Mouse (Mus musculus) cerebellum, postnatal 10 days (tissue): Measurements from ENCODE around the gene Atpif1.
"Not testable (repeated sequence)": the region's sequence is repeated elsewhere in the genome, so short reads cannot be mapped to it uniquely, and the experiment has no call there.

Experiments used
- DNase-seq, 2 experiments: peaks; one replicate each; pipeline ENCODE4 v3.0.0; 2021; ENCODE audit warnings: mixed read lengths in 2 of 2

Gene Atpif1

GRCm38 (mm10) chr4:132532981-132533916 is at the start of gene Atpif1:
Gene Atpif1, minus strand, starts transcription at chr4:132533659.
- DNase-seq = peak; percentile 97

DNA sequence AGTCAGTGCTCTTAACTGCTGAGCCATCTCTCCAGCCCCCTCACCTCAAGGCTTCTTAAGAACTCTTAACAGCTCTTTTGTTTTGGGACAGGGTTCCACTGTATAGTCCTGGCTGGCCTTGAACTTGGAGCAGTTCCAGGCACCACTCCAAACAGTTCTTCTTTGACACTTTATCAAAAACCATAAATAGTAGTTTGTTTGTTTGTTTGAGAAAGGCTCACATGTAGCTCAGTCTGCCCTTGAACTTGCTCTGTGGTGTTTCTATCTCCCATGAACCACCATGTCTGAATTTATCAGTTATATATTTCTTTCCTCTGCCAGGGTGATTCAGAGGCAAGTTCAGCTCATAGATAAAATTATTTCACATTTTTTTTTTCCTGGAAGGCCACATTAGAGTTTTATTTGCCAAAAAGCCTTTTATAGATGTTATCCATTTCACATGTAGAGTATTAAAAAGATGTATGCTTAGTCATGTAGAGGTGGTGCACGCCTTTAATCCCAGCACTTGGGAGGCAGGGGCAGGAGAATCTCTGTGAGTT is 41.4 kb upstream of the Atpif1 start:
- DNase-seq = no peak

GRCm38 (mm10) chr4:132573327-132573726 is 39.9 kb upstream of the Atpif1 start:
- DNase-seq = no peak

DNA sequence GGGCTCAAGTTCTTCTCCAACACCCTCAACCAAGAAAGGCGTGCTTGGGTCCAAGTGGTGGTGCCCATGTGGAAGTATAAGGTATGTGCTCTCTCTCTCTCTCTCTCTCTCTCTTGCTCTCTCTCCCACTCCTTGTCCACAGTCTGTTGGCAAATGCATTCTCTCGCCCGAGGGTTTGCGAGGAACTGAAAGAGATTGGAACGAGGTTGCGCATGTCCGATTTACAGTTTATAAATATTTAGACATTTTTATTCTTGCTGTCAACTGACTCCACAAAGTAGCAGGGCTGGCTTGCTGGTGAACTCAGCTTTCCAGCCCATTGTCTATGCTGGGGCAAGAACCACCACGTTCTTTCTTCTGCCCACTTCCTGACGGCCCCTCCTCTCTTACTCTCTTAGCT is 37.7 kb upstream of the Atpif1 start:
- no peak for DNase-seq

DNA sequence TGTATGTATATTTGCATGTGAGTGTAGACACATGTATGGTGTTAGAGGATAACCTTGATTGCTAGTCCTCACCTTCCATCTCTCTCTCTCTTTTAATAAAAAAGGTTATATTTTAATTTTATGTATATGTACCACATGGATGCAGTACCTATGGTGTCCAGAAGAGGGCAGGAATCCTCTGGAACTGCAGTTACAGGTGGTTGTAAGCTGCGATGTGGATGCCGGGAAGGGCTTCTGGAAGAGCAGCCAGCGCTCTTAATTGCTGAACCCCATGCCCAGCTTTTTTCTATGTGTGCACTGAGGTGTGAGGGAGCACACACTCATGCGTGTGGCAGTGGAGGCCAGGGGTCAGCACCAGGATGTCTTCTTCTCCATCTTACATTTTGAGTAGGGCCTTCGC is 35.7 kb upstream of the Atpif1 start:
- peak; percentile 28 to 64 for DNase-seq

- peak; percentile 81 to 86 for DNase-seq
Measured at GRCm38 (mm10) chr4:132567361-132567779, 33.9 kb upstream of the Atpif1 start.

DNA sequence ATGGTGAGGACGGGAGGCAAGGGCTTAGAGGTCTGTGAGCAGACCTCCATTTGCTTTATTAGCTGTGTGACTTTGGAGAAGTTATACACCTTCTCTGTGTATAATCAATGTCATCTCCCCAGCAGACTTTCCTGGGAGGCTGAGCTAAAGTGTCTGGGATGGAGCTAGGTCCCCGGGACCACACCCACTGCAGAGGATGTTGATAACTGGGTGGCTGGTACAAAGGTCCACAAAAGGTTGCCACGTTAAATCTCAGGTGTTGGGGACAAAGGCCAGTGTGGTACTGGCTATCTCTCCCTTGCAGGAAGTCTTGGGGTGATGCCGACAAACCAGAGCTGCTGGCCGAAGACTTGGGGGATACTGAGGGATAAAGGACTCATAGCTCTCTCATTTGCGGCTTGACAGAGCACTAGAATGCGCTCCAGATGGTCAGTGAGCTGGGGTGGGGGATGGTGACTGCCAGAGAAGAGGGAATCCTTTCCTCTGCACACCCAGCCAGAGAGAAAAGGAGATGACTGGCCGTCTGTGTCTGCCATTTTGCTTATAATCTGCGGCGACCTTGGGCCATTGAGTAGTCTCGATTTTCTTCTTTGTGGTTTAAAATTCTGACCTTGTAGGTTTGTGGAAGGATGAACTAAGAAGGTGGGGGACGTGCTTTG is 31.8 kb upstream of the Atpif1 start:
- DNase-seq = peak; percentile 82 to 85

GRCm38 (mm10) chr4:132563965-132564364 is 30.5 kb upstream of the Atpif1 start, which contains the start of gene Ptafr:
Gene Ptafr, plus strand, starts transcription at chr4:132564067.
- peak; percentile 22 to 34 for DNase-seq

- DNase-seq = no peak
Measured at GRCm38 (mm10) chr4:132563261-132563660, 29.8 kb upstream of the Atpif1 start.

DNA sequence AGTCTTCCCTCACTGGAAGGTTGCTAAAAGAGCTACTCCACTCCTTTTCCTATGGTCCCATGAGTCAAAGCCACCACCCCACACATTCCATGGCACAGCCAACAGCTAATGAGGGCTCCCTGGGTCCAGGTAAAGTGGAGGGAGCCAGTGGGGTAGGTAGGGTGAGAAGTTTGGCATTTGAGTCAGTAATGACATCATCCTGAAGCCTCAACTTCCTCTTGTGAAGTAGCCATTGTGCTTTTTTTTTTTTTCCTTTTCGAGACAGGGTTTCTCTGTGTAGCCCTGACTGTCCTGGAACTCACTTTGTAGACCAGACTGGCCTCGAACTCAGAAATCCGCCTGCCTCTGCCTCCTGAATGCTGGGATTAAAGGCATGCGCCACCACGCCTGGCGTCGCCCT is 22.1 kb upstream of the Atpif1 start:
- DNase-seq = not testable (repeated sequence)

DNA sequence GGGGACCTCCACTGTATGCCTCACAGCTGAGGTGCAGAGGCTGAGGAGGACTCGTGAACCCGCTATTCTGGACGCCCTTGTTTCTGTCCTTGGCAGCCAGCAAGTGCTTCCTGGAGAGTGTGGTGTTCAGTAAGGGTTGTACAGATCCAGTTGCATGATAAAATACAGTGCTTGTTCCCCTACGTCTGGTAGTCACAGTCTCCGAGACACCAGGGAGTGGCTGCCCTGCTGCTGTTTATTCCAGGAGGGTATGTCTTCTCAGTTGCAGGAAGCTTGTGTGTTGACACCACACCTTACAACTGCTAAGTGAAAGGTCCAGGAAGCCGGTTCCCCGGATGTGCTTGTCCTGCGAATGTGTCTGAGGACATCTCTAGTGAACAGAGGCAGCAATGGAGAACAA is 21.2 kb upstream of the Atpif1 start:
- DNase-seq = no peak

DNA sequence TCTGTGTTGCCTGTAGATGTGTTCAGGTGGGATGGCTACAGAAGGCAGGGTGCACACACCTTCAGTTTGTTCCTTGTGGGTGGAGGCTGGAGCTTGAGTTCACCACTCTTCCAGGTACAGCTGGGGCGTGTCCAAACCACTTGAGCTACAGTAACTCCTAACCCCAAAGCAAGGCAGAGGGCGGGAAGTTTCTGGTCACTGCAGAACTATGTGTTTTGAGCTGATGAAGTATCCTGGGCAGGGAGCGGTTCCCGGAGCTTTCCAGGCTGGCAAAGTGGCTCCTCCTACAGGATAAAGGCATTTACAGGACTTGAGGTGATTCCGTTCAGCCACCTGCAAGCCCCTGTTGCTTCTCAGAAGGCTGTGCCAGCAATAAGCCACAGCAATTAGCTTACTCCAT is 20.8 kb upstream of the Atpif1 start:
- DNase-seq = no peak

DNA sequence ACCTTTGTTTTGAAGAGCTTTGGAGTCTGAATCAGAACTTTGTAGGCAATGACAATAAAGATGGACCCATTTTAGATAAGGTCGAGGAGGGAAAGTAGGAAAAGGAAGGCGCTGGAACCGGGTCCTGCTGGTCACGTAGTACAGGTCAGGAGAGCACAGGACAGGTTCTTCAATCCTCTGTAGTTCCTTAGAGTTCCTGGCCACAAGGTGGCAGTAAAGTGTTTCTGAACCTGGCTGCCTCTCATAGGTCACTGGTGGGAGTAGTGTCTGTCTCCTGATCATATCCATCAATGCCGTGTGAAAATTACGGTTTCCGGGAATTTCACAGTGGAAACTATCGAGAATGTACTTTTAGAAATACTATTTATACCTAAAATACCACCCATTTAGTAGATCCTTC is 12.4 kb upstream of the Atpif1 start:
- peak; percentile 86 to 89 for DNase-seq

- no peak for DNase-seq
Measured at GRCm38 (mm10) chr4:132542724-132543123, 9.3 kb upstream of the Atpif1 start.

DNA sequence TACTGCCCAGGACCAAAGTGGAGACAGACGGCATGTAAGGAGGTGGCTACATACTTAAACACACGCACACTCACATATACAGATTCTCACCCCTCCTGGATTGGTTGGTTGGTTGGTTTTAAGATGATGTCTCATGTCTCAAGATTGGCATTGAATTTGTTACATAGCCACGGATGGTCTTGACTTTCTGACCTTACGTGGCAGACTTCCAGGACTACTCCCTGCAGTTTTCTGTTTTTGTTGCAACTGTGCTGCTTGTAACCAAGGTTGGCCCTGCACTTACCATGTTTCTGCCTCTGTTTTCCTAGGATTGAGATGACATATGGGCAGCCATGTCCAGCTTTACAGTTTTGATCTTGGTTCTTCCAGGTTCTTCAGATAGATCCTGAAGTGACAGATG is 8.0 kb upstream of the Atpif1 start:
- no peak for DNase-seq

GRCm38 (mm10) chr4:132539481-132539880 is 6.0 kb upstream of the Atpif1 start:
- no peak for DNase-seq

GRCm38 (mm10) chr4:132535406-132536121 is 2.1 kb upstream of the Atpif1 start, which contains the start of gene Dnajc8:
Gene Dnajc8, plus strand, starts transcription at chr4:132535550.
- peak; percentile 98 for DNase-seq

GRCm38 (mm10) chr4:132532496-132532895 is 963 bp downstream of the Atpif1 start:
- DNase-seq = peak in 1 of 2 experiments; percentile 47

- no peak for DNase-seq
Measured at GRCm38 (mm10) chr4:132530033-132530804, 3.2 kb downstream of the Atpif1 start.

GRCm38 (mm10) chr4:132529344-132529743 is 4.1 kb downstream of the Atpif1 start:
- DNase-seq = no peak

- DNase-seq = no peak
Measured at GRCm38 (mm10) chr4:132527917-132528522, 5.4 kb downstream of the Atpif1 start.

- no peak for DNase-seq
Measured at GRCm38 (mm10) chr4:132526678-132527077, 6.8 kb downstream of the Atpif1 start.
